Mouse (Mus musculus): ENCODE measurements around the gene Kat6b. TPM values are rescaled to one million over a fixed set of nuclear protein-coding genes. Genes with fewer than 3 reads are reported as not detected.

The Kat6b gene
- polyA plus RNA-seq, 1 experiment = 26.3 TPM

GRCm38 (mm10) chr14:21696186-21696830 is 215.1 kb downstream of the Kat6b start:
- no peak overlapping the region for H3K4me3 ChIP-seq (ENCODE audit: insufficient read depth, low read length)
- peaks cover 2% of the 10 kb centered on the region for H3K4me1 ChIP-seq (ENCODE audit: control insufficient read depth, insufficient read depth, low read length)
- TF ChIP-seq CTCF (IDR thresholded peaks at IDR 0.05; ENCODE audit: extremely low read depth, insufficient read depth, low read length) (no peak), POLR2A (IDR thresholded peaks at IDR 0.05; ENCODE audit: extremely low read depth, insufficient read depth, low read length) (no peak)
- no peak overlapping the region for H3K27ac ChIP-seq (ENCODE audit: insufficient read depth, low read length)

- Histone ChIP-seq H3K4me1 (ENCODE audit: control insufficient read depth, insufficient read depth, low read length) (peaks cover 5% of the 10 kb centered on the region; the same call in 1 of the 2 replicates), H3K27ac (ENCODE audit: insufficient read depth, low read length) (no peak overlapping the region), H3K4me3 (ENCODE audit: insufficient read depth, low read length) (no peak overlapping the region)
- TF ChIP-seq POLR2A (IDR thresholded peaks at IDR 0.05; ENCODE audit: extremely low read depth, insufficient read depth, low read length) = no peak
- no peak for TF ChIP-seq CTCF (IDR thresholded peaks at IDR 0.05; ENCODE audit: extremely low read depth, insufficient read depth, low read length)
Observed at GRCm38 (mm10) chr14:21702691-21703090, 221.5 kb downstream of the Kat6b start.

GRCm38 (mm10) chr14:21703255-21703654 is 222.0 kb downstream of the Kat6b start:
- Histone ChIP-seq H3K4me1 (ENCODE audit: control insufficient read depth, insufficient read depth, low read length) (peaks cover 5% of the 10 kb centered on the region; the same call in 1 of the 2 replicates), H3K4me3 (ENCODE audit: insufficient read depth, low read length) (no peak overlapping the region), H3K27ac (ENCODE audit: insufficient read depth, low read length) (no peak overlapping the region)
- TF ChIP-seq CTCF (IDR thresholded peaks at IDR 0.05; ENCODE audit: extremely low read depth, insufficient read depth, low read length) (no peak), POLR2A (IDR thresholded peaks at IDR 0.05; ENCODE audit: extremely low read depth, insufficient read depth, low read length) (no peak)

DNA sequence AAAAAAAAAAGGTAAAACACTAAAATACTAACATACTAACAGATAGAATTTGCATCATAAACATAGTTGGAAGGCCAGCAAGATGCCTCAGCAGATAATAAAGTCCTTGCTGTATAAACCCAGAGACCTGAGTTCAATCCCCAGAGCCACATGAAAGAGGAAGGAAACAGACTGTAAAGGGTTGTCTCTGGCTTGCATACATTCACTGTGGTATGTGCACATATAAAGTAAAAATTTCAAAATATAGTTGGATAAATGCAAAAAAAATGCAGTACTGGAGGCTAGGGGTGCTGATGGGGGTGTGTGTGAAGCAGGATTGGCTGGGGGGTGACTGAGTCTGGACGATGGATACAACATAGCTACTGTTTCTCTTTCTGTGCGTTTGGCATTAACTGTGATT is 224.2 kb downstream of the Kat6b start:
- TF ChIP-seq CTCF (IDR thresholded peaks at IDR 0.05; ENCODE audit: extremely low read depth, insufficient read depth, low read length) (no peak), POLR2A (IDR thresholded peaks at IDR 0.05; ENCODE audit: extremely low read depth, insufficient read depth, low read length) (no peak)
- H3K4me1 ChIP-seq (ENCODE audit: control insufficient read depth, insufficient read depth, low read length) = peaks cover 5% of the 10 kb centered on the region; the same call in 1 of the 2 replicates
- no peak overlapping the region for H3K4me3 ChIP-seq (ENCODE audit: insufficient read depth, low read length)
- no peak overlapping the region for H3K27ac ChIP-seq (ENCODE audit: insufficient read depth, low read length)

DNA sequence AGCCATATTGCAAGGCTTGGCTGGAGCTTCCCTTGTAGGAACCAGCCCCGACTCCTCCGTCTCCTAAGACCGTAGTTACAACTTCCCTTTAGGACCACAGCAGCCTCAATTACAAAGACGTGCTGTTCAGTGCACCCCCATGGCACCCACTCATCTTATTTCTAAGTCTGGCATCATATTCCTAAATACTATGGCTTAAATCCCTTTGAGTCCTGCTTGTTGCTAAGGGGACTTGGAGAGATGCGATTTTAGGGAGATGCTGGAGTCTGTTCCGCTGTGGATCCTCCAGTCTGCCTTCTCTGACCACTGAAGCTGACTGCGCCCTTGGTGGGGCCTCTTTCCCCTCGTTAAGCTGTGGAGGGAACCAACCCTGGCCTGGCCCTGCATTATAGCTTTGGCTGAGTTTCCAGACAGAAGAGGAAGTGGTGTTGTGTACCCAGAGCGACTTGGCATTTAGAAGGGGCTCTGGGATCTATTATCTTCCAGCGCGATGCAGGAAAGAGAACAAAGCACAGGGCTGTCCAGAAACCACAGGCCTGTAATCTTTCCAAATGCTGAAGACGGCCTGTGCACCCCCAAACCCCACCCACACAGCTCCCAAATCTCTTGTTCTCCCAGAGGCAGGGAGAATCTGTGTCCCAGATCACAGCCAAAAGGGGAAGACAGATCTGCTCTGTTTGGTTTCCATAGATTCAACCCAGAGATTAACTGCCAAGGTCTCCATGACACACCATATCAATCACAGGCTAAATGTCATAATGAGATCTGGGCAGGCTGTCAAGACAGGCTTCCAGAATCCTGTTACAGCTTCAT is 225.7 kb downstream of the Kat6b start:
- TF ChIP-seq POLR2A (IDR thresholded peaks at IDR 0.05; ENCODE audit: extremely low read depth, insufficient read depth, low read length) (no peak), CTCF (IDR thresholded peaks at IDR 0.05; ENCODE audit: extremely low read depth, insufficient read depth, low read length) (no peak)
- peaks cover 5% of the 10 kb centered on the region; the same call in 1 of the 2 replicates for H3K4me1 ChIP-seq (ENCODE audit: control insufficient read depth, insufficient read depth, low read length)
- peak overlapping the region; percentile 69 for H3K27ac ChIP-seq (ENCODE audit: insufficient read depth, low read length)
- H3K4me3 ChIP-seq (ENCODE audit: insufficient read depth, low read length) = no peak overlapping the region

GRCm38 (mm10) chr14:21709545-21709944 is 228.3 kb downstream of the Kat6b start:
- H3K4me1 ChIP-seq (ENCODE audit: control insufficient read depth, insufficient read depth, low read length) = peaks cover 6% of the 10 kb centered on the region; the same call in 1 of the 2 replicates
- no peak overlapping the region for H3K27ac ChIP-seq (ENCODE audit: insufficient read depth, low read length)
- no peak overlapping the region for H3K4me3 ChIP-seq (ENCODE audit: insufficient read depth, low read length)
- no peak for TF ChIP-seq POLR2A (IDR thresholded peaks at IDR 0.05; ENCODE audit: extremely low read depth, insufficient read depth, low read length)
- no peak for TF ChIP-seq CTCF (IDR thresholded peaks at IDR 0.05; ENCODE audit: extremely low read depth, insufficient read depth, low read length)

DNA sequence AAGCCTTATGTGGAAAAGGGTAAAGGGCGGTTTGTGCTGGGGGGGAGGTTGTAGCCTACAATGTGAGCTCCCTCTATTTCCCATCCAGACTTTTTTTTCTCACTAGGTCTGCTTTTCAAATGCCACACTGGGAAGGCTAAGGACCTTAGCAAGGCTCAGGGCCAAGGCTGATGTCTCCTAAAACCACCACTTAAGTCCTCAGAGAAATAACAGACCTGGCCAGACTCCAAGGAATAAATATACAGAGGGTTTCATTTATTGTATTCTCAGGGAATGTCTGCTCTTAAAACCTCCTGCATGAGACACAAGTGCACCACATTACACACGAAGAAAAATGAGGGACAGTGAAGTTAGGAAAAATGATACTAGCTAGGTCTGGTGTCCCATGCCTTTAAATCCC is 230.0 kb downstream of the Kat6b start:
- no peak overlapping the region for H3K27ac ChIP-seq (ENCODE audit: insufficient read depth, low read length)
- no peak for TF ChIP-seq CTCF (IDR thresholded peaks at IDR 0.05; ENCODE audit: extremely low read depth, insufficient read depth, low read length)
- no peak for TF ChIP-seq POLR2A (IDR thresholded peaks at IDR 0.05; ENCODE audit: extremely low read depth, insufficient read depth, low read length)
- H3K4me1 ChIP-seq (ENCODE audit: control insufficient read depth, insufficient read depth, low read length) = peaks cover 6% of the 10 kb centered on the region; the same call in 1 of the 2 replicates
- H3K4me3 ChIP-seq (ENCODE audit: insufficient read depth, low read length) = no peak overlapping the region

DNA sequence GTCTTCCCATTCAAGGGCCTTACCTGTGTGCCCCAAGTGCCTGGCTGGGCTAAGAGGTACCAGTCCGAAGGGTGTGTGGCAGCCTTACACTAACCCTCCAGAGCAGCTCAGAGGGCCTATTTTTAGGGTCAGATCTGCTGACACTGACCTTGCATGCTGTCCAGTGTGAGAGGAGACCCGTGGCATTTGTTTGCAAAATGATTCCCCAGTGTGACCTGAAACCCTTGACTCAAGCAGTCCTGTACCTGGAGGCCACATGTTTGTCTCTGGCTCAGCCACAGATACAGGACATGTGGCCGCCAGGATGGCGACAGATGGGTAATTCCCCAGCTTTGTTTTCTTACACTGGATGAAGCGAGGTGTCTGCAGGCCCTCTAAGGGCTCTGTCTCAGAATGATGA is 233.3 kb downstream of the Kat6b start, which contains the start of gene Dupd1:
Dupd1 (minus strand) TSS at position 91 of the 400 bp plus-strand sequence.
- Histone ChIP-seq H3K4me1 (ENCODE audit: control insufficient read depth, insufficient read depth, low read length) (0 out of 2 replicates have a peak, but pooled peaks cover 2% of the 10 kb centered on the region), H3K27ac (ENCODE audit: insufficient read depth, low read length) (no peak within 1 kb of the TSS), H3K4me3 (ENCODE audit: insufficient read depth, low read length) (no peak within 1 kb of the TSS)
- TF ChIP-seq CTCF (IDR thresholded peaks at IDR 0.05; ENCODE audit: extremely low read depth, insufficient read depth, low read length) (no peak), POLR2A (IDR thresholded peaks at IDR 0.05; ENCODE audit: extremely low read depth, insufficient read depth, low read length) (no peak)

DNA sequence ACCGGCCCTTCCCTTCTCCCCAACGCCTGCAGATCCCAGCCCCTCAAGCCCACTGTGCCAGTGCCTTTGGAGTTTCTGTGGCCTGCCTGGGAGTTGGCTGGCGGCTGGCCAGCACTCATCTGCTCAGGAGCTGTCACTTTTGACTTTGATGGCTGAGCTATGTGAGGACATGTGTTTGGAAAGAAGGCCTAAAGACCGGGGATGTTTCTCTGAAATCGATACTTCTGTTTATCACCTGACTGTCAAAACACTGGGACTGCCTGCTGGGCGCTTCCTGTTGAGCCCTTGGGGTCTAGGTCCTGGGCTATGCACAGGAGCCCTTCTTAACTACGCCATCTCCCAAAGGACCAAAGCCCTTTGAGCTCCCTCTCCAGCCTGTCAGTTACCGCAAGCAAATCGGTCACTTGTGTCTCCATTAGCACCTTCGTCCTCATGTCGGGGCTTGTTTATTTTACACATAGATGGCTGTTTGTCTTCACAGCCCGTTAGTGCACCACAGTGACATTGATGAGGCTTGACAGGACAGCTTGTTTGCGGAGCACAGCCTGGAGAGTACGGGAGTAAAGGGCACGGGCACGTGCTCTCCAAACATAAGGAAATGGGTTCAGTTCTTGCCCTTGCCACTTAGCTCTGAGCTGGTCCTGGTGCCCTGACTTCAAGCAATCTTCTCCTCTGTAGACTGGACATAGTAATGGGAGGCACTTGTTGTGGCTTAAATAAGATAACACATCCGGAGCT is 238.6 kb downstream of the Kat6b start:
- Histone ChIP-seq H3K4me1 (ENCODE audit: control insufficient read depth, insufficient read depth, low read length) (no peaks in the 10 kb centered on the region), H3K4me3 (ENCODE audit: insufficient read depth, low read length) (no peak overlapping the region), H3K27ac (ENCODE audit: insufficient read depth, low read length) (no peak overlapping the region)
- TF ChIP-seq POLR2A (IDR thresholded peaks at IDR 0.05; ENCODE audit: extremely low read depth, insufficient read depth, low read length) (no peak), CTCF (IDR thresholded peaks at IDR 0.05; ENCODE audit: extremely low read depth, insufficient read depth, low read length) (no peak)
